29 mouse cellular contexts compared by ENCODE assay signal in genomic region chr1:127244054-127244770, GRCm38 (mm10). TPM values are rescaled to one million over a fixed set of nuclear protein-coding genes. Genes with fewer than 3 reads are reported as not detected.
DNase-seq lines count a peak whose midpoint lies in the region; ATAC-seq and TF ChIP-seq lines count a peak whose summit lies in the region.
"Had no signal": no experiment of that assay in that cellular context is flagged by ENCODE, and none has a peak within 500 bp of the region (broad histone marks: within the 10 kb centered on the region; RNA-seq: fewer than 3 reads in every experiment).

No protein-coding gene starts in this region.

- H3K9me3 ChIP-seq in hindbrain, embryonic 12.5 days (replicated peaks) = no peaks in the 10 kb centered on the region
- no peaks in the 10 kb centered on the region for H3K9me3 ChIP-seq in kidney, embryonic 16.5 days (ENCODE audit: low read length)
- H3K9me3 ChIP-seq: embryonic facial prominence, embryonic 13.5 days; forebrain, embryonic 13.5 days; midbrain, embryonic 10.5 days; neural tube, embryonic 12.5 days had no signal

- no peak for ATAC-seq in hindbrain, embryonic 12.5 days (ENCODE audit: low FRiP score)
- no peak for ATAC-seq in kidney, embryonic 16.5 days (ENCODE audit: low FRiP score, low TSS enrichment)
- ATAC-seq: forebrain, embryonic 13.5 days; midbrain, embryonic 16.5 days had no signal

- H3K27me3 ChIP-seq in thymus, adult 2 months (ENCODE audit: control insufficient read depth, insufficient read depth, low read length) = no peaks in the 10 kb centered on the region
- no peaks in the 10 kb centered on the region for H3K27me3 ChIP-seq in hindbrain, embryonic 12.5 days
- no peaks in the 10 kb centered on the region for H3K27me3 ChIP-seq in kidney, embryonic 16.5 days (ENCODE audit: insufficient read depth, low read length)
- H3K27me3 ChIP-seq: embryonic facial prominence, embryonic 13.5 days; forebrain, embryonic 13.5 days; neural tube, embryonic 12.5 days had no signal

- TF ChIP-seq CTCF in thymus, adult 2 months (IDR thresholded peaks at IDR 0.05; ENCODE audit: borderline replicate concordance, control insufficient read depth, extremely low read depth, insufficient read depth, low read length, poor library complexity) = no peak

- no peak for TF ChIP-seq POLR2A in thymus, adult 2 months (IDR thresholded peaks at IDR 0.05; ENCODE audit: control insufficient read depth, extremely low read depth, insufficient read depth, low read length, poor library complexity)

- H3K27ac ChIP-seq in thymus, adult 2 months (ENCODE audit: control insufficient read depth, insufficient read depth, low read length) = no peak overlapping the region
- H3K27ac ChIP-seq in macrophage = peak overlapping the region; percentile 93; the same call in 1 of the 2 replicates
- no peak overlapping the region for H3K27ac ChIP-seq in hindbrain, embryonic 12.5 days
- no peak overlapping the region for H3K27ac ChIP-seq in kidney, embryonic 16.5 days (ENCODE audit: low read length)
- H3K27ac ChIP-seq: embryonic facial prominence, embryonic 13.5 days; forebrain, embryonic 13.5 days; kidney, postnatal 0 days; liver, embryonic 14.5 days; midbrain, embryonic 10.5 days; neural tube, embryonic 12.5 days had no signal

- no peaks in the 10 kb centered on the region for H3K36me3 ChIP-seq in thymus, adult 2 months (ENCODE audit: control insufficient read depth, insufficient read depth, low read length)
- H3K36me3 ChIP-seq in macrophage (ENCODE audit: inconsistent target) = no peaks in the 10 kb centered on the region
- H3K36me3 ChIP-seq in hindbrain, embryonic 12.5 days = no peaks in the 10 kb centered on the region
- no peaks in the 10 kb centered on the region for H3K36me3 ChIP-seq in kidney, embryonic 16.5 days (ENCODE audit: insufficient read depth, low read length)
- H3K36me3 ChIP-seq: embryonic facial prominence, embryonic 13.5 days; G1E; midbrain, embryonic 10.5 days; neural tube, embryonic 12.5 days had no signal

- WGBS in thymus, adult 2 months = 82% methylated on average over 11 of the region's 11 CpGs
- 84% methylated on average over 9 of the region's 11 CpGs for WGBS in macrophage (ENCODE audit: missing documents)
- 91% methylated on average over 11 of the region's 11 CpGs for WGBS in hindbrain, embryonic 12.5 days
- 85% methylated on average over 11 of the region's 11 CpGs for WGBS in kidney, embryonic 16.5 days

- H3K4me1 ChIP-seq in thymus, adult 2 months (replicated peaks; ENCODE audit: control insufficient read depth, insufficient read depth, low read length) = peaks cover 45% of the 10 kb centered on the region
- peaks cover 12% of the 10 kb centered on the region for H3K4me1 ChIP-seq in hindbrain, embryonic 12.5 days
- H3K4me1 ChIP-seq in kidney, embryonic 16.5 days (ENCODE audit: insufficient read depth, low read length) = peaks cover 18% of the 10 kb centered on the region; the same call in 1 of the 2 replicates

- H3K9ac ChIP-seq in hindbrain, embryonic 12.5 days = no peak overlapping the region
- H3K9ac ChIP-seq in kidney, embryonic 16.5 days (replicated peaks; ENCODE audit: low read length) = no peak overlapping the region
- H3K9ac ChIP-seq: embryonic facial prominence, embryonic 13.5 days; forebrain, embryonic 13.5 days; liver, embryonic 14.5 days; neural tube, embryonic 12.5 days had no signal

- H3K4me3 ChIP-seq in thymus, adult 2 months (ENCODE audit: control insufficient read depth, insufficient read depth, low read length) = no peak overlapping the region
- no peak overlapping the region for H3K4me3 ChIP-seq in macrophage (ENCODE audit: inconsistent target)
- H3K4me3 ChIP-seq in hindbrain, embryonic 12.5 days = no peak overlapping the region
- H3K4me3 ChIP-seq in kidney, embryonic 16.5 days (ENCODE audit: low read length) = no peak overlapping the region
- H3K4me3 ChIP-seq: embryonic facial prominence, embryonic 13.5 days; forebrain, embryonic 13.5 days; midbrain, embryonic 10.5 days; myocyte; neural tube, embryonic 12.5 days had no signal

- H3K4me2 ChIP-seq in hindbrain, embryonic 12.5 days (replicated peaks) = no peak overlapping the region
- H3K4me2 ChIP-seq in kidney, embryonic 16.5 days (replicated peaks; ENCODE audit: low read depth, low read length) = no peak overlapping the region
- H3K4me2 ChIP-seq: embryonic facial prominence, embryonic 13.5 days; forebrain, embryonic 13.5 days; neural tube, embryonic 12.5 days had no signal

- peak; percentile 18 for DNase-seq in thymus, postnatal 25 days
- DNase-seq in thymus, adult 2 months = no peak
- peak; percentile 82 for DNase-seq in fat pad, adult 2 months (ENCODE audit: extremely low read depth, low read depth, low spot score)
- no peak for DNase-seq in cerebellum, postnatal 10 days
- DNase-seq: adrenal gland, postnatal 14 days; B cell, adult 2 months; cerebellum, adult 11 months; cerebellum, adult 9-10 months; embryo, embryonic 11 days; gastrocnemius, postnatal 10 days; kidney, adult 18-20 months; kidney, postnatal 4 days; layer of hippocampus, postnatal 36 days; left cerebral cortex, postnatal 4 days; lung, adult 2 months; lung, postnatal 10 days; right cerebral cortex, postnatal 4 days had no signal

- peaks cover 88% of the 10 kb centered on the region for H3K79me2 ChIP-seq in macrophage (ENCODE audit: inconsistent target)

RNA-seq across cellular contexts. Expression of gene Mgat5, which starts 39.4 kb away (rescaled TPM):
- 24.1 and 24.6 TPM in 2 replicates for polyA plus RNA-seq in thymus, adult 2 months (2012; rRNA removed)
- total RNA-seq in macrophage (2018; cell fraction: chromatin; rRNA removed) = 100 to 1,000 TPM in 18 of 26 experiments, 10 to 100 TPM in 8; 20.4 to 211 (median 116) TPM
- total RNA-seq in macrophage (2018; cell fraction: cytosol; rRNA removed) = 10 to 100 TPM; 23.6 to 59.8 (median 37.0) TPM
- 100 to 1,000 TPM in 3 of 26 experiments, 10 to 100 TPM in 23; 30.1 to 157 (median 70.9) TPM for total RNA-seq in macrophage (2018; cell fraction: nucleus; rRNA removed)
- 23.8 to 56.9 TPM (median 29.7 TPM) in 3 replicates for polyA plus RNA-seq in macrophage (2018)
- polyA plus RNA-seq in hindbrain, embryonic 12.5 days (2016; fragmentation: Nextera tagmentation; extraction: Ambion mirVana) = 10.3 and 10.7 TPM in 2 replicates
- polyA plus RNA-seq in kidney, embryonic 16.5 days (2015; fragmentation: Nextera tagmentation; extraction: Ambion mirVana) = 8.1 and 9.7 TPM in 2 replicates
- polyA plus RNA-seq: G1E had no signal

Comparison
In these comparisons a context has a peak if more than half of its experiments do, and no peak if none do; other contexts are left out.
1. DNase-seq: peak in thymus, postnatal 25 days (single experiment) and fat pad, adult 2 months (single experiment); none in thymus, adult 2 months (single experiment) and cerebellum, postnatal 10 days (0 of 2).